Mouse (Mus musculus): ENCODE data around the gene Cdon. TPM values are rescaled to one million over a fixed set of nuclear protein-coding genes. Genes with fewer than 3 reads are reported as not detected.

Cdon gene
- polyA plus RNA-seq (2017; shearing (Covaris generic)): 11.4 TPM

DNA sequence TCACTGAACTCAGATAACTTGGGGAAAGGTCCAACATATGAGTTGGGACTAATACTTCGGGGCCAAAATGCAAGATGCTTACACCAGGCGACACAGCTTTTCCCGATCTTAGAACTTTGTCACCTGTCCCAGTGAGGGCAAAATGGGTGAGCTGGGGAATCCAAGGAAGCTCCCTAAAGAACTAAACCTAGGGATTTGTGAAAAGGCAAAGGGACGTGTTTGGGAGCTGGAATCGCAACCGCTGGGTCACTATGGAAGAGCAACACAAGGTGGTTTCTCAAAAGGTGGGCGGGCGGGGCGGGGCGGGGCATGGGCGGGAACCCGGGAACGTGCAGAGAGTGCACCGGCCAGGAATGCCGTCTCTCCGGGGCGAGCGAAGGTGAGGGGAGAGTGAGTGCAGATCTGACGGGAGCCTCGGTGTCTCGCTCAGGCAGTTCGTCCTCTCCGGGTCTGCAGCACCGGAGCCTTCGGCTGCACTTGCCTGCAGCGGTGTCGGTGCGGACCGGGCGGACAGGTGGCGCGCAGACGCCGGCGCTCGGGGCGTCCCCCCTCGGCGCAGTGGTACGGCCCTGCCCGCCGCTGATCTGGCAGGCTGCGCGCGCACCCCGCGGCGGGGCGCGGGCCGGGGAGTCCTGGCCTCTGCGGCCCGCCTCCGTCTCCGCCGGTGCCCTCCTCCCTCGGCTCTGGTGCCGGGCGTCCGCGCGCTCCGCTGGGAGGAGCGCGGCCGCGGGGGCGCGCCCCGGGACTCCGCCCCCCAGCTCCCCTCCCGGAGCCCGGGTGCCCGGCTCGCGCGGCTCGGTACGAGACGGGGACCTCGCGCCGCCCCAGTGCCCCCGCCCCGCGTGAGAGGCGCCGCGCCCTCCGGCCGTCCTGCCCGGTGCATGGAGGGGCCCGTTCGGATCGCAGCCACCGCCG lies at the start of gene Cdon:
TSS of gene Cdon (plus strand) at position 324 of the 915 bp plus-strand sequence.

DNA sequence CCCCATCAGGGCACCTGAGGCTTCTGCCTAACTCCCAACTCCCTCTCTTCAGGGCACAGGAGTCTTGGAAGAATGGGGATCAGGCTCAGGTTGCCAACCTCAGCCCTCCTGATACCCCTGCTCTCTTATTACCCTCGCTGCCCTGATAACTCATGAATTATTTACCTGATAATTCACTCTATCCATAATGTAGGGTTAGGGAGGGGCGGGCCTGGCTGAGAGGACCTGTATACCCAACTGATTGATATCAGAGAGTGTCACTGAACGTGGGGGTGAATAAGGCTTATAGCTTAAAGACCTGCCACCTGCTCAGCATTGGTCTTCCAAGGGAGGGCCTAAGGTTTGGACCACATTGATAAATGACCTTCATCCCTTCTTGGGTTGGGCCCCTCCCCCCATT lies 97.2 kb downstream of the Cdon start, which contains the start of gene Gm1113:
TSS of gene Gm1113 (minus strand) at position 101 of the 400 bp plus-strand sequence.

Other genes starting within 250 kb of the Cdon start
- 52.2 TPM for gene Dcps, start 245.1 kb upstream of the Cdon start, polyA plus RNA-seq (2017; shearing (Covaris generic))
- 188 TPM for gene Srpr, start 221.0 kb upstream of the Cdon start, polyA plus RNA-seq (2017; shearing (Covaris generic))
- 5.0 TPM for gene Tirap, start 220.8 kb upstream of the Cdon start, polyA plus RNA-seq (2017; shearing (Covaris generic))
- gene Foxred1, start 210.1 kb upstream of the Cdon start, polyA plus RNA-seq (2017; shearing (Covaris generic)): 34.4 TPM
- gene Fam118b, start 153.3 kb upstream of the Cdon start, polyA plus RNA-seq (2017; shearing (Covaris generic)): 15.3 TPM
- gene Rpusd4, start 153.3 kb upstream of the Cdon start, polyA plus RNA-seq (2017; shearing (Covaris generic)): 44.8 TPM
- gene Gm1113, start 97.1 kb downstream of the Cdon start, polyA plus RNA-seq (2017; shearing (Covaris generic)): not detected
- 0.15 TPM for gene Ddx25, start 137.4 kb downstream of the Cdon start, polyA plus RNA-seq (2017; shearing (Covaris generic))
- gene Pus3, start 137.5 kb downstream of the Cdon start, polyA plus RNA-seq (2017; shearing (Covaris generic)): 28.7 TPM
- gene Pate2, start 149.2 kb downstream of the Cdon start, polyA plus RNA-seq (2017; shearing (Covaris generic)): 0.54 TPM
- gene Hyls1, start 149.3 kb downstream of the Cdon start, polyA plus RNA-seq (2017; shearing (Covaris generic)): 5.3 TPM
- not detected for gene Pate4, start 190.8 kb downstream of the Cdon start, polyA plus RNA-seq (2017; shearing (Covaris generic))
- not detected for gene Pate3, start 227.1 kb downstream of the Cdon start, polyA plus RNA-seq (2017; shearing (Covaris generic))

All from effector memory CD4-positive, alpha-beta T cell, adult 7 months (primary cell).